Mouse (Mus musculus) lung, adult 18-20 months (tissue): Measurements from ENCODE around the gene Timm8a2.

Experiments
- DNase-seq, 2 experiments: peaks; one replicate each; pipeline ENCODE4 v3.0.0; 2022; ENCODE audit warnings: mixed read lengths in 2 of 2

The Timm8a2 gene

DNA sequence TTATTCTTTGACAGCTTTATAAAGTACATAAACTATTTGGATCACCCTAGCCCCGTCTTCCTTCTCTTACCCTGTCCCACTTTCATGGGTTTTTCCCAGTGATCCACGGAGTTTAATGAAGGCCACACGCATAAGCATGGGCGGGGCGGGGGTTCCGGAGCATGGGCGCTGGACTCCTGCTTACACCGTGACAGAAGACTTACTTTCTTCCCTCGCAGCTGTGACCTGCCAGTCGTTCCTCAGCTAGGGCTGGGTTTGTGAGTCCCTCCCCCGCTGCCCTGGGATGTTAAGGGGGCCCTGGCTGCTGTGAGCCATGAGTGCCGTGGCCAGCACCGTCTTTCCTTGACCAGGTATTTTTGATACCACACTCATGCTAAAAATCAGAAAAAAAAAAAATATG is 21.7 kb upstream of the Timm8a2 start:
- DNase-seq = no peak

GRCm38 (mm10) chr14:122013417-122013951 is 21.0 kb upstream of the Timm8a2 start:
- peak; percentile 31 to 51 for DNase-seq

DNA sequence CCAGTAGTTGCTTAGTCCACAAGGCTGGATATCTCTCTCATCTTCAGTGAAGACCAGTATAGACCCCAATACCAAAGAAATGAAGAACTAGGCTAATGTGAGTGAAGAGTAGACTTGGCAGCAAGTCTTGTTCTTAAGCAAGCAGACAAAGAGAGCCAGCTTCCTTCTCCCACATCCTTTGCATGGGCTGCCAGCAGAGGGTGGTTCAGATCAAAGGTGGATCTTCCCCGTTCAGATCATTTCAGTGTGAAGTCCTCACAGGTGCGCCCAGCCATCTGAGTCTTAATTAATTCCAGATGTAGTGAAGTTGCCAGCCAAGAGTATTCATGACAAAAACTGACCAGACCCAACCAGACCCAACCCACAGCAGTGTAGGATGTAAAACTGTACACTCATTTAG is 16.5 kb upstream of the Timm8a2 start:
- DNase-seq = no peak

DNA sequence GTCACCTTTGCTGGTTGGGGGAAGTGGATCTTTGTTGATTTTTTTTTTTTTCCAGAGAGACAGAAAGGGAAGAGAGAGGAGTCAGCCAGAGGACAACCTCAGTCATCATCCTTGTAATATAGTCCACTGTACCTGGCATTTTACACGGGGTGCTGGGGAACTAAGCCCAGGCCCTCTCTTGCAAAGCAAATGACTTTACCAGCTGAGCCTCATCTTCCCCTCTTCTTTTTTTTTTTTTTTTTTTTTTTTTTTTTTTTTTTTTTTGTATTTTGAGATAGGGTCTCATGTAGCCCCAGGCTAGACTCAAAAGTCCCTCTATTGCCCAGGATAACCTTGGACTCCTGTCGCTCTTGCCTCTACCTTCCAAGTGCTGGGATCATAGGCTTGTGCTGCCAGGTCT is 15.1 kb upstream of the Timm8a2 start:
- DNase-seq = no peak

- DNase-seq = no peak
Measured at GRCm38 (mm10) chr14:122020567-122020966, 13.9 kb upstream of the Timm8a2 start.

GRCm38 (mm10) chr14:122023054-122023453 is 11.4 kb upstream of the Timm8a2 start:
- DNase-seq = no peak

DNA sequence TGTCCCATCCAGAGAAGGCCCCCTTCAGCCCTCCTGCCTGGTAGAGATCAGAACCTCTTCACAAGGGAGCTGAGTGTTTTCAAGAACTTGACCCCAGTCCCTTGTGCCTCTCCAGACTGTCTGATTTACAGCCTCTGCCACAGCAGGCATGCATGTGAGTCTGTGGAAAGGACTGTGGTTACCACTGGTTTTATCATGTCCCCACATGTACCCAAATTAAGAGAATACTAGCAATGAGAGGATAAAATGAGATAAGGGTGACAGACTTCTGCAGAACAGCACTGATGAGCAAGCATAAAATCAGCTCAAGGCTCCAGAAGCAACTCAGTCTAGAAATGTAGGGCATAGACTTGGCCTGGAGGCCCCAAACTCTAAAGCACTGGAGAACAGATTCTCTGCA is 10.5 kb upstream of the Timm8a2 start:
- no peak for DNase-seq

- peak; percentile 33 to 39 for DNase-seq
Measured at GRCm38 (mm10) chr14:122028926-122029745, 5.3 kb upstream of the Timm8a2 start.

DNA sequence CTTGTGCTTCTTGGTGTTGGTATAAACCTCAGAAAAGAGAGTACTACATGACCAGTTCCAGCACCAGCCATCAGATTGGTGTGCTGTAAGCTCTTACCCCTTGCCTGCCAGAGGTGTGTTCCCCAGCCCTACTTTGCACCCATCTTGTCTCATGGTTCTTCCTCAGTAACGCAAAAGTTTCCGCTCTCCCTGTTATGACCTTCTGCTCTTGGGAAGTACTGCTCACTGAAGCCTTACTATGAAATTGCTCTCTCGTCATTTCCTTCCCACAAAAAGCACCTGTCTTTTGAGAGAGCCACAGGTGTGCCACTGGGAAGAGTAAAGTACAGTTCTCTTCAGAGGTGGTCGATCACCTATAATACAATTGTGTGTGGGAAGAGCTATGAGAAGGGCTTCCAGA is 4.6 kb upstream of the Timm8a2 start:
- DNase-seq = no peak

- DNase-seq = no peak
Measured at GRCm38 (mm10) chr14:122032045-122032444, 2.4 kb upstream of the Timm8a2 start.

DNA sequence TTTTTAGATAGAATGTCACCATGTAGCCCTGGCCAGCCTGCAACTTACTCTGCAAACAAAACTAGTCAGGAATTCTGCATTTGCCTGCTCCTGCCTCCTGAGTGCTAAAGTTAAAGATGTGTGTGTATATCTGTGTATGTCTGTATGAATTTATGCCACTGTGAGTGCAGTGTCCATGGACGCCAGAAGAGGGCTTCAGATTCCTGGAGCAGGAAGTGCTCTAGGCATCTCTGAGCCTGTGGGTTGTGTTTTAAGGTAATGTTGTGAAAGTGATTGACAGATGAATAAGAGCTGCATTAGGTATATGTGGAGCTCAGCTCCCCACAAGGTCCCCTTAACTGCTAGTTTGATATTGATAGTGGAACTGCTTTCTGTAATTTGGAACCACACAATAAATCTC is 707 bp downstream of the Timm8a2 start:
- no peak for DNase-seq

- no peak for DNase-seq
Measured at GRCm38 (mm10) chr14:122035860-122036259, 1.4 kb downstream of the Timm8a2 start.

DNA sequence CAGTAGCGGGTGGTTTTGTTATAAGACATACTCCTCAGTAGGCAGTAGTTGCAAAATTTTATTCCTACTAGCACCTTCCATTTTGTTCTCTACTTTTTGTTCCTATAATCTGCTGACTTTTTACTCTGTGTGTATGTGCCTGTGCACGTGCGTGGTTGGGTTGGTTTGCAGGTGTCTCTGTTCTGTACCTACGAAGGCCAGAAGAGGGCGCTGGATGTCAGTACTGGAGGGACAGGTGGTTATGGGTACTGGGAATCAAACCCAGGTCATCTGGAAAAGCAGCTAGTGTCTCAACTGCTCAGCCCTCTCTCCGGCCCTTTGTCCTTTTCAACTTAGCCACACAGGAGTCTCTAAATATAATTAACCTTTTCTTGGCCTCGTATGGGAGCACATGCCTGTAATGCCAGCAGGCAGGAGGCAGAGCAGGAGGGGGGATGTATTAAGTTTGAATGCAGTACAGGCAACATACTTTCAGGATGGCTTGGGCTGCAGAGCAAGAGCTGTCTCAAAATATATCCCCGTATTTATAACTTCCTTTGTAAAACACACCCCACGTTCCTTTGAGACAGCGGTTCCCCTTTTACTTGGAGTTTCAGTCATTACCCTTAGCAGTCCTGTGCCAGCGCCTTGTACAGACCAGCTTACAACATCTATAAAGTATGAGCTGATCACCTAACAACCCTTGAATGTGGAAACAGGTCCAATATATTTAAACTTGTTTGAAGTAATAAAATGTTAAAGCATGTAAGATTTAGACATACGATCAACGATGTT is 4.6 kb downstream of the Timm8a2 start:
- no peak for DNase-seq

- DNase-seq = no peak
Measured at GRCm38 (mm10) chr14:122041413-122041825, 6.9 kb downstream of the Timm8a2 start.

DNA sequence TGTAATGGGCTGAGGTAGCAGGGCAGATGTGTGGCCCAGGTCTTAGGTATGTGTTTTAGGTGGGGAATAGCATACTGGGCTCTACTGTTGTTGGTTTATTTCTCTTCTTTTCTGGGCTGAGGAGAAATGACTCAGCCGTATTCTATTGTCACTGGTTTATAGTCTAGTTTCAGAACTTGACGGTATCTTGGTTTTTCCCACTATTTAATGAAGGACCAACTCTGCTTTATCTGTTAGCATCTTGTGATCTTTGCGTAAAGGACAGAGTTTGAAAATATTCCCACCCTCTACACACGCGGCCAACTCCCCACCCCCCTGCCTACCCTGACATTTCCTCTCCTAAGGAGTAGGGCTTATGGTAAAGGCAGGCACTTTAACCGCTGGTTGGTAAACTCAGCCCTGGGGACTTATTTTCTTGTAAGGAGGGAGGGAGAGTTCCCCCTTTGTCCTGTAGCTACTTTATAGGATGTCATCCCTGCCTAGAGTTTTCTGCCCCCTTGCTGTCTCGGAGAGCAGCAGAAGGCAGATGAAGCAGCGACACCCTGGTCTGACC is 7.7 kb downstream of the Timm8a2 start:
- no peak for DNase-seq

- DNase-seq = no peak
Measured at GRCm38 (mm10) chr14:122047784-122048183, 13.3 kb downstream of the Timm8a2 start.

GRCm38 (mm10) chr14:122048816-122049215 is 14.3 kb downstream of the Timm8a2 start:
- DNase-seq = no peak

GRCm38 (mm10) chr14:122052896-122053635 is 18.6 kb downstream of the Timm8a2 start:
- DNase-seq = no peak

- DNase-seq = no peak
Measured at GRCm38 (mm10) chr14:122056871-122057270, 22.4 kb downstream of the Timm8a2 start.

DNA sequence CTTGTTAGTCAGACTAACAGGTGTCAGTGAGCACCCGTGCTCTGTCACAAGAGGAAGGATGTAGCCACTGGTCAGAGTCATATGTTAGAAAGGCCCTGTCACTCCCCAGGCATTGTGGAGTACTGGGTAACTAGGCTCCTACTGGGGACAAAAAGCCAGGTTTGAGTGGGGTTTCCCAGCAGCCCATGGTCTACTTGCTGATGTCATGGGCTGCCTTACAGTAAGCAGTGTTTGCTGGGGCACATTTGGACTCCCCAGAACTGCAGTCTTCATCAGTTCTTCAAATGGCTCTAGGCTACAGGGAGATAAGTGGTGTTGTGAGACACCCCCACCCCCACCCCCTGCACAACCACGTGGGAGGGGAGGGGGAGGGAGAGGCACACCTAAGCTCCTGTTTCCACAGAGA is 23.5 kb downstream of the Timm8a2 start:
- no peak for DNase-seq

DNA sequence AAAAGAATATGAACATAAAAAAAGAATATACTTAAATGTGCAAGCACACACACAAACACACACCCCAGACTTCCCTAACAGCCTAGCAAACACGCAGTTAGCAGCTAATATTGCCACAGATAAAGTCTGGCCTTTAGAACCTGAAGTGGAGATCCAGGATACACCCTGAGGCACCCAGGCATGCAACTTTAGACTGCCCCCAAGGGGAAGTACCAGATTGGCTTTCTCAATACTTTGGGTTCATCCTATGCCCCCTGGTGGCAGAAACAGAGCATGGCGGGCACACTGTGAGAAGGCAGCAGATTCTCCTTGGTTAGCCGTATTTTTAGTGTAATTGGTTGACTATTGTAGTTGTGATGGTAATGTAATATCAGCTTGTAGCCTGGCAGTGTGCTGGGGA is 26.2 kb downstream of the Timm8a2 start:
- peak; percentile 77 to 81 for DNase-seq

DNA sequence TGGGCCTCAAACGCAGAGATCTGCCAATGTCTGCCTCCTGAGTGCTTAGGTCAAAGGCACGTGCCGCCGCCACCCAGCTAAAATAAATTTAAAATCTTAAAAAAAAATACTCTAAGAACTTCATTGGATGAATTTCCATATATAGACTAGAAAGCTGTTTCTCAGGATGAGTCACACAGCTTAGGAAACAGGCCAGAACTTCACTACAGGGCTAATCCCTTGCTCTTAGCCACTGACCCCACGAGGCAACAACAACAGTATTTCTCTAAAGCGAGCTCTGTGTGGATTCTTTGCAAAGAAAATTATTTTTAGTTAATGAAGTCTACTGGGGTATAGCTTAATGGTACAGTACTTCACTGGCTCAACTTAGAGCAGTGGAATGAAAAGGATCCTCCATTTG is 26.9 kb downstream of the Timm8a2 start:
- no peak for DNase-seq
